Mouse (Mus musculus) embryonic facial prominence, embryonic 10.5 days (tissue): ENCODE measurements around the gene Slc12a7. TPM values are rescaled to one million over a fixed set of nuclear protein-coding genes. Genes with fewer than 3 reads are reported as not detected.

Source experiments
- DNase-seq: peaks from one replicate; pipeline ENCODE4 v3.0.0-alpha.2; 2017; ENCODE audit warnings: low spot score
- H3K27ac ChIP-seq: fragments of 300-500 bp; sonication (generic); replicated peaks from 2 replicates; pipeline ENCODE4 v1.5.1; 2016; ENCODE audit warnings: mild to moderate bottlenecking
- H3K27me3 ChIP-seq: fragments of 300-500 bp; sonication (generic); replicated peaks from 2 replicates; pipeline ENCODE4 v1.6.1; 2016; ENCODE audit warnings: low read depth, mild to moderate bottlenecking; ENCODE audit not compliant: poor library complexity, severe bottlenecking
- H3K36me3 ChIP-seq: fragments of 300-500 bp; sonication (generic); replicated peaks from 2 replicates; pipeline ENCODE4 v1.6.1; 2016; ENCODE audit warnings: mild to moderate bottlenecking, moderate library complexity
- H3K4me1 ChIP-seq: fragments of 300-500 bp; sonication (generic); 2 replicates; pipeline ENCODE4 v1.6.1; 2016
- H3K4me3 ChIP-seq: fragments of 300-500 bp; sonication (generic); 2 replicates; pipeline ENCODE4 v1.5.1; 2016; ENCODE audit warnings: mild to moderate bottlenecking, moderate library complexity
- H3K9me3 ChIP-seq: fragments of 300-500 bp; sonication (generic); 2 replicates; pipeline ENCODE4 v1.6.1; 2016; ENCODE audit warnings: mild to moderate bottlenecking
- WGBS: fragments of 180-500 bp; shearing (Covaris S2); methylation state at CpG from one replicate; pipeline ENCODE4 v1.1.7; 2016; 5-methylcytosine and 5-hydroxymethylcytosine counted together
- polyA plus RNA-seq: library from polyadenylated mRNA; unstranded; fragments of >200 nt; fragmentation: Nextera tagmentation; extraction: Ambion mirVana; gene quantifications from 2 replicates; pipeline ENCODE4 v1.2.1, GENCODE M21; 2016

Gene Slc12a7
- polyA plus RNA-seq, 1 experiment from 2014 or later: 53.5 TPM

- H3K36me3 ChIP-seq: peaks cover 27% of the 10 kb centered on the region
- 86% methylated on average over 8 of the region's 8 CpGs for WGBS
- no peak overlapping the region for H3K4me3 ChIP-seq
- H3K4me1 ChIP-seq: peaks cover 67% of the 10 kb centered on the region
- DNase-seq: no peak
- H3K27ac ChIP-seq: no peak overlapping the region
- H3K9me3 ChIP-seq: no peaks in the 10 kb centered on the region
- no peaks in the 10 kb centered on the region for H3K27me3 ChIP-seq
These were observed 104.8 kb downstream of the Slc12a7 start for GRCm38 (mm10) chr13:73837708-73838107.

DNA sequence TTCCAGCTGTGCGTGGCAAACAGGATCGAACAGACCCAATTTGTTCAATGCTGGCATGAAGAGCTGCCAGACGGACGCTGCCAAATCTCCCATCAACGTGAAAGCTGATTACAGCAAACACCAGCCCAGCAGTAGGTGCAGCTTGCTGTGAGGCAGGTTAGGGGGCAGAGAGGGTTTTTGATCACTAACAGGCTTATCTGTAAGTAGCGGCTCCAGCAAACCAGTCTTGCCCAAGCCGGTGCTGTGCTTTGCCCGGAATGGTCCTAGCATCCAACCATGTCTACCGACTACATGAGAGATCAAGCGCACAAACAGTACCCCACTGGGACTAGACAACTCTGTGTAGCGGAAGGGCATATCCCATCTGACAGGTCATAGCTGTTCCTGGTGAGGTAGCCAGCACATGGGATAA is 106.2 kb downstream of the Slc12a7 start:
- peaks cover 55% of the 10 kb centered on the region for H3K4me1 ChIP-seq
- no peak overlapping the region for H3K4me3 ChIP-seq
- no peak overlapping the region; the same call in 1 of the 2 replicates for H3K27ac ChIP-seq
- no peaks in the 10 kb centered on the region for H3K9me3 ChIP-seq
- no peaks in the 10 kb centered on the region for H3K27me3 ChIP-seq
- no peak for DNase-seq
- 77% methylated on average over 11 of the region's 11 CpGs for WGBS
- H3K36me3 ChIP-seq: peaks cover 35% of the 10 kb centered on the region

DNA sequence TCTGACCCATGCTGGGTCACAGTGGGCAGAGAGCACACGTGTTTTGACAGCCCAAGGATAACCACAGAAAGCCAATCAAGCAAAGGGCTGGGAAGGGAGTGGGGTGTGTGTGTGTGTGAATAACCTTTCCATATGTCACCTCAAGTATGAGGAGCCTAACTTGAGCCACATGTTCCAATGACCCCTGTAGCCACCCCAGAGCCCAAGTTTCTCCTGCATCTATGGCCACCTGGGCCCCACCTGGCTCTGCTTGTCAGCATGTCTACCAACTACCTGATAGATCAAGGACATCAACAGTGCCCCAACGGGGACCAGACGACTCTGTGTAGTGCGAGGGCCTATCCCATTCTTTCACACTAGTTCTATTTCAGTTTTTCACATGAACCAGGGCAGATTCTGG is 106.8 kb downstream of the Slc12a7 start:
- Histone ChIP-seq H3K27ac (no peak overlapping the region), H3K36me3 (peaks cover 35% of the 10 kb centered on the region), H3K9me3 (no peaks in the 10 kb centered on the region), H3K4me1 (peaks cover 54% of the 10 kb centered on the region), H3K27me3 (peaks cover 3% of the 10 kb centered on the region), H3K4me3 (no peak overlapping the region)
- 67% methylated on average over 4 of the region's 4 CpGs for whole genome bisulfite sequencing
- peak; percentile 24 for DNase-seq

GRCm38 (mm10) chr13:73842696-73843095 is 109.8 kb downstream of the Slc12a7 start:
- Histone ChIP-seq H3K27me3 (peaks cover 32% of the 10 kb centered on the region), H3K36me3 (peaks cover 32% of the 10 kb centered on the region), H3K4me3 (no peak overlapping the region), H3K9me3 (no peaks in the 10 kb centered on the region), H3K27ac (no peak overlapping the region), H3K4me1 (peaks cover 53% of the 10 kb centered on the region)
- DNase-seq: no peak

DNA sequence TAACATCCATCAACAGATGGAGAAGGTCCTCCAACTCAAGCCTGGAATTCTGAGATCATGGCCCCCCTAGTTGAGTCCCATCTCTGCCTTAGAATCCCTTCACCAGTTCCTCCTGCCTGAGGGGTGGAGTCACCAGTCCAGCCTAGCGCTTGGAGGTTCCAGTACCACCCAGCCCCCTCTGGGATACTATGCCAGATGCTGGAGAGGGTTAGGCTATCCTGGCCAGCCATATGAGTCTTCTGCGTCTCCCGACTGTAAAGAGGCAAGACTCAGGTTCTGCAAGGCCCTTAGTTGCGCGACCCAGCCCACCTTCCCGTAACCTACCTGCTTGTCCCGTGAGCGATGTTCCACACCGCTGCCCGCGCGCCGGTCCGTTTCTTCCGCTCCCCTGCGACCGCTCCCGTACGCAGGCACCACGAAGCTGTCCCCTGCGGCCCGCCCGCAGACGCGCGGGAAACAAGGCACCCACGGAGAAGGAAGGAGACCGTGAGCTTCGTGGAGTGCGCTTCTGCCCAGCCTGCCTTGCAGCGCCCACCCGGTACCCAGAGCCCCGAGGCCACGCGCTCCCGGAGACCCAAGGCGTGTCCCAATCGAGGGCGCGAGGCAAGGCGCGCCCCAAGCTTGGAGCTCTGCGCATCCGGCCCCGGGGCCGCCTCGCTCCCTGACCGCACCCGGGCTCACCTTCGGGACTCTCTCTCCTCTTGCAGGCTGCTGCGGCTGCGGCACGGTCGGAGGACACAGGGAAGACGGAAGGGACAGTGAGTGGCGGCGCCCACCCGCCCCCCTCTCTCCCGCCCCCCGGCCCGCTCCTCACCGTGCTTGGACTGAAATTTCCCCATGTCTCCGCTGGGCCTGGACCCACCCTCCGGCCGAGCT is 113.9 kb downstream of the Slc12a7 start:
- H3K36me3 ChIP-seq: peaks cover 15% of the 10 kb centered on the region
- no peaks in the 10 kb centered on the region for H3K9me3 ChIP-seq
- H3K27me3 ChIP-seq: peaks cover 47% of the 10 kb centered on the region
- H3K4me1 ChIP-seq: peaks cover 36% of the 10 kb centered on the region
- H3K4me3 ChIP-seq: peak overlapping the region; percentile 81
- WGBS: 1% methylated on average over 65 of the region's 65 CpGs
- peak overlapping the region; percentile 86 for H3K27ac ChIP-seq
- DNase-seq: no peak

GRCm38 (mm10) chr13:73847465-73847836 is 114.6 kb downstream of the Slc12a7 start, which contains the start of gene Nkd2:
TSS of gene Nkd2 (minus strand) at chr13:73847631.
- H3K36me3 ChIP-seq: peaks cover 10% of the 10 kb centered on the region
- peak within 1 kb of the TSS; percentile 86 for H3K27ac ChIP-seq
- WGBS: under 1% methylated on average over 38 of the region's 38 CpGs
- peaks cover 36% of the 10 kb centered on the region for H3K4me1 ChIP-seq
- peak within 1 kb of the TSS; percentile 81 for H3K4me3 ChIP-seq
- peak; percentile 92 for DNase-seq
- no peaks in the 10 kb centered on the region for H3K9me3 ChIP-seq
- peaks cover 47% of the 10 kb centered on the region for H3K27me3 ChIP-seq

Other genes starting within 250 kb of the Slc12a7 start
- 0.20 TPM in 1 of 2 replicates, not detected in the other for gene Slc6a3, start 196.3 kb upstream of the Slc12a7 start, polyA plus RNA-seq
- gene Clptm1l, start 129.1 kb upstream of the Slc12a7 start, polyA plus RNA-seq: 98.9 and 103 TPM in 2 replicates
- 9.2 and 10.4 TPM in 2 replicates for gene Tert, start 106.2 kb upstream of the Slc12a7 start, polyA plus RNA-seq
- gene Slc6a18, start 55.1 kb upstream of the Slc12a7 start, polyA plus RNA-seq: not detected in 2 replicates
- 0.08 and 0.34 TPM in 2 replicates for gene Slc6a19, start 28.2 kb upstream of the Slc12a7 start, polyA plus RNA-seq
- 20.8 and 26.2 TPM in 2 replicates for gene Nkd2, start 114.5 kb downstream of the Slc12a7 start, polyA plus RNA-seq
- 72.2 and 73.7 TPM in 2 replicates for gene Trip13, start 204.7 kb downstream of the Slc12a7 start, polyA plus RNA-seq
- gene Brd9, start 204.7 kb downstream of the Slc12a7 start, polyA plus RNA-seq: 50.6 and 57.3 TPM in 2 replicates
- not detected in 2 replicates for gene Zdhhc11, start 230.8 kb downstream of the Slc12a7 start, polyA plus RNA-seq